Mouse (Mus musculus): ENCODE data around the gene Pcx. TPM values are rescaled to one million over a fixed set of nuclear protein-coding genes. Genes with fewer than 3 reads are reported as not detected.
A peak's percentile ranks its signal among the peaks of the same experiment; 100 is the strongest.

Gene Pcx
- 56.3 and 79.3 TPM in 2 replicates for polyA plus RNA-seq (2015; fragmentation: Nextera tagmentation; extraction: Ambion mirVana)

GRCm38 (mm10) chr19:4509986-4510963 is at the start of gene Pcx:
Pcx (plus strand) TSS chr19:4510472.
- H3K27ac ChIP-seq (replicated peaks), result peak within 1 kb of the TSS; percentile 73
- no peaks in the 10 kb centered on the region for H3K9me3 ChIP-seq (replicated peaks)
- H3K27me3 ChIP-seq, result peaks cover 15% of the 10 kb centered on the region; the same call in 1 of the 2 replicates
- peak within 1 kb of the TSS; percentile 77 for H3K9ac ChIP-seq
- H3K36me3 ChIP-seq (replicated peaks), result no peaks in the 10 kb centered on the region
- ATAC-seq (ENCODE audit: insufficient read depth), result peak; percentile 99
- peak within 1 kb of the TSS; percentile 91 for H3K4me2 ChIP-seq
- WGBS (ENCODE audit: insufficient replicate concordance), result under 1% methylated on average over 82 of the region's 82 CpGs
- peaks cover 40% of the 10 kb centered on the region for H3K4me1 ChIP-seq (replicated peaks)
- peak within 1 kb of the TSS; percentile 78 for H3K4me3 ChIP-seq (replicated peaks)

- H3K9me3 ChIP-seq (replicated peaks), result no peaks in the 10 kb centered on the region
- H3K27me3 ChIP-seq, result 0 out of 2 replicates have a peak, but pooled peaks cover 3% of the 10 kb centered on the region
- H3K27ac ChIP-seq (replicated peaks), result peak overlapping the region; percentile 61
- 24% methylated on average over 8 of the region's 8 CpGs for WGBS (ENCODE audit: insufficient replicate concordance)
- peak; percentile 78 for ATAC-seq (ENCODE audit: insufficient read depth)
- no peak overlapping the region for H3K4me3 ChIP-seq (replicated peaks)
- H3K4me1 ChIP-seq (replicated peaks), result peaks cover 11% of the 10 kb centered on the region
- no peaks in the 10 kb centered on the region for H3K36me3 ChIP-seq (replicated peaks)
- no peak overlapping the region for H3K9ac ChIP-seq
- no peak overlapping the region; the same call in 1 of the 2 replicates for H3K4me2 ChIP-seq
Observed at GRCm38 (mm10) chr19:4461981-4462380, 48.3 kb upstream of the Pcx start.

DNA sequence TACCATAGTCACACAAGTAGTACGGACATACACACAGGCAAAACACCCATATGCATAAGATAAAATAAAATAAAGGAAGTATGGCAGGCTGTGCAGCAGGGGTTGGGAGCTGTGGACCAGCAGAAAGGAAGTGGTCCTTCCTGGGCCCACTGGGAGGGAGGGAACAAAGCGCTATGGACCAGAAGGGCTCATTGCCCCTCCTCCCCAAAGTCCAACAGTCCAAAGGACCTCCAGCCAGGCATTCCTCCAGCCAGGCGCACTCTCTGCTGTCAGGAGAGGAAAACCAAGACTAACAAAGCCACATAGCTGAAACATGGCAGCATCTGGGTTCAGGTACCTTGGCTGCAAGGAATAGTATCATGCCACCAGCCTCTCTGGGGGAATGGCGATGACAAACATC is 45.6 kb upstream of the Pcx start:
- Histone ChIP-seq H3K9me3 (replicated peaks) (no peaks in the 10 kb centered on the region), H3K4me2 (no peak overlapping the region), H3K27me3 (peaks cover 1% of the 10 kb centered on the region; the same call in 1 of the 2 replicates), H3K27ac (replicated peaks) (no peak overlapping the region), H3K4me3 (replicated peaks) (no peak overlapping the region), H3K36me3 (replicated peaks) (no peaks in the 10 kb centered on the region), H3K9ac (no peak overlapping the region), H3K4me1 (replicated peaks) (peaks cover 11% of the 10 kb centered on the region)
- ATAC-seq (ENCODE audit: insufficient read depth), result no peak
- WGBS (ENCODE audit: insufficient replicate concordance), result 46% methylated on average over 4 of the region's 4 CpGs

GRCm38 (mm10) chr19:4468363-4468762 is 41.9 kb upstream of the Pcx start:
- H3K27me3 ChIP-seq, result peaks cover 26% of the 10 kb centered on the region
- peaks cover 8% of the 10 kb centered on the region; the same call in 1 of the 2 replicates for H3K4me1 ChIP-seq (replicated peaks)
- H3K36me3 ChIP-seq (replicated peaks), result no peaks in the 10 kb centered on the region
- no peak overlapping the region for H3K4me2 ChIP-seq
- WGBS (ENCODE audit: insufficient replicate concordance), result 14% methylated on average over 5 of the region's 5 CpGs
- H3K4me3 ChIP-seq (replicated peaks), result no peak overlapping the region
- no peak overlapping the region for H3K27ac ChIP-seq (replicated peaks)
- H3K9me3 ChIP-seq (replicated peaks), result no peaks in the 10 kb centered on the region
- no peak for ATAC-seq (ENCODE audit: insufficient read depth)
- H3K9ac ChIP-seq, result no peak overlapping the region

- Histone ChIP-seq H3K4me2 (no peak overlapping the region), H3K27me3 (peaks cover 76% of the 10 kb centered on the region), H3K4me1 (replicated peaks) (peaks cover 15% of the 10 kb centered on the region), H3K36me3 (replicated peaks) (no peaks in the 10 kb centered on the region), H3K4me3 (replicated peaks) (no peak overlapping the region), H3K9ac (no peak overlapping the region), H3K9me3 (replicated peaks) (no peaks in the 10 kb centered on the region), H3K27ac (replicated peaks) (no peak overlapping the region)
- no peak for ATAC-seq (ENCODE audit: insufficient read depth)
- 71% methylated on average over 5 of the region's 5 CpGs for WGBS (ENCODE audit: insufficient replicate concordance)
Observed at GRCm38 (mm10) chr19:4473549-4473948, 36.7 kb upstream of the Pcx start.

GRCm38 (mm10) chr19:4474739-4475138 is 35.5 kb upstream of the Pcx start:
- Histone ChIP-seq H3K27me3 (peaks cover 86% of the 10 kb centered on the region), H3K36me3 (replicated peaks) (no peaks in the 10 kb centered on the region)
- WGBS (ENCODE audit: insufficient replicate concordance), result 44% methylated on average over 3 of the region's 3 CpGs

DNA sequence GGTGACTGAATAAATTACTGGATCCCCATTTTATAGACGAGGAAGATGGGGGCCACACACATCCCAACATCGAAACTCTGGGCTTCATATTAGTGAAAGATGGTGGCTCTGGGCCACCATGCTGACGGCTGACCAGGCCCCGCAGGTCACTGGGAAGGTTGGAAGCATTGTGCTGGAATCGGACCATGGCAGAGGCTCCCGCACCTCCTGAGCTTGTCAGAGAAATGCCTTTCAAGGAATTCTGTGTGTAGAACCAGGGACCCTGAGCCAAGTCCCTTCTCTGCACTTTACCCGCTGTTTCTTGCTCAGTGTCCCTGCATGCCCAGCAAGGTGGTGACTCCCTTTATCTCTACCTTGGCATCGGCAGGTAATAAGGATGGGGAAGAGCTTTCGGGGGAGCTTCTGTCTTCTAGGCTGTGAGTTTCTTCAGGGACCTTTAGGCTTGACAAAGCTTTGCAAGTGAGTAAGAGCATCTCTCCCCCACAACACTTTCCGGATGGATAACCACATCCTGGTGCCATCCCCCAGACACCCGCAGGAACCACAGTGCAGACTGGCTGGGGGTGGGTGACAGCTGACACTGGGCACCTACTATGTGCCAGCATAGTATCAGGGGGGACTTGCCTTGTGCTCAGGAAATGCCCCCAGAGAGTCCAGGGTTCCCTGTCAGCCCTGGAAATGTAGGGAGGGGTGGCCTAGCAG is 34.9 kb upstream of the Pcx start:
- Histone ChIP-seq H3K36me3 (replicated peaks) (no peaks in the 10 kb centered on the region), H3K9me3 (replicated peaks) (no peaks in the 10 kb centered on the region), H3K4me3 (replicated peaks) (no peak overlapping the region), H3K27me3 (peaks cover 85% of the 10 kb centered on the region), H3K4me1 (replicated peaks) (peaks cover 15% of the 10 kb centered on the region), H3K9ac (no peak overlapping the region), H3K4me2 (no peak overlapping the region), H3K27ac (replicated peaks) (no peak overlapping the region)
- ATAC-seq (ENCODE audit: insufficient read depth), result no peak
- WGBS (ENCODE audit: insufficient replicate concordance), result 52% methylated on average over 11 of the region's 11 CpGs

More at GRCm38 (mm10) chr19:4474739-4475138, 35.5 kb upstream of the Pcx start:
- Histone ChIP-seq H3K4me1 (replicated peaks) (peaks cover 15% of the 10 kb centered on the region), H3K9ac (no peak overlapping the region), H3K4me2 (no peak overlapping the region), H3K9me3 (replicated peaks) (no peaks in the 10 kb centered on the region), H3K4me3 (replicated peaks) (no peak overlapping the region), H3K27ac (replicated peaks) (no peak overlapping the region)
- no peak for ATAC-seq (ENCODE audit: insufficient read depth)

GRCm38 (mm10) chr19:4476601-4477257 is 33.5 kb upstream of the Pcx start:
- peak overlapping the region; percentile 70 for H3K4me2 ChIP-seq
- no peaks in the 10 kb centered on the region for H3K36me3 ChIP-seq (replicated peaks)
- peak overlapping the region; percentile 45 for H3K4me3 ChIP-seq (replicated peaks)
- WGBS (ENCODE audit: insufficient replicate concordance), result 1% methylated on average over 69 of the region's 70 CpGs
- peak overlapping the region; percentile 12; the same call in 1 of the 2 replicates for H3K9ac ChIP-seq
- H3K27me3 ChIP-seq, result peaks cover 81% of the 10 kb centered on the region
- no peaks in the 10 kb centered on the region for H3K9me3 ChIP-seq (replicated peaks)
- no peak; the same call in 1 of the 2 replicates for ATAC-seq (ENCODE audit: insufficient read depth)
- peaks cover 15% of the 10 kb centered on the region for H3K4me1 ChIP-seq (replicated peaks)
- no peak overlapping the region for H3K27ac ChIP-seq (replicated peaks)

GRCm38 (mm10) chr19:4477345-4478189 is 32.7 kb upstream of the Pcx start, which contains the start of gene Syt12:
Syt12 (minus strand) TSS chr19:4477447.
- Histone ChIP-seq H3K27me3 (peaks cover 74% of the 10 kb centered on the region), H3K4me1 (replicated peaks) (peaks cover 15% of the 10 kb centered on the region), H3K9me3 (replicated peaks) (no peaks in the 10 kb centered on the region), H3K9ac (peak within 1 kb of the TSS; percentile 12; the same call in 1 of the 2 replicates), H3K36me3 (replicated peaks) (no peaks in the 10 kb centered on the region), H3K4me3 (replicated peaks) (peak within 1 kb of the TSS; percentile 45), H3K4me2 (peak within 1 kb of the TSS; percentile 70), H3K27ac (replicated peaks) (no peak within 1 kb of the TSS)
- ATAC-seq (ENCODE audit: insufficient read depth), result no peak
- 20% methylated on average over 21 of the region's 21 CpGs for WGBS (ENCODE audit: insufficient replicate concordance)

GRCm38 (mm10) chr19:4478190-4478516 is 32.1 kb upstream of the Pcx start:
- 6% methylated on average over 1 of the region's 1 CpGs for WGBS (ENCODE audit: insufficient replicate concordance)
- no peak for ATAC-seq (ENCODE audit: insufficient read depth)
- peaks cover 72% of the 10 kb centered on the region for H3K27me3 ChIP-seq

More at GRCm38 (mm10) chr19:4478190-4478516, 32.1 kb upstream of the Pcx start:
- Histone ChIP-seq H3K27ac (replicated peaks) (no peak overlapping the region), H3K4me2 (peak overlapping the region; percentile 10; the same call in 1 of the 2 replicates), H3K4me3 (replicated peaks) (no peak overlapping the region), H3K36me3 (replicated peaks) (no peaks in the 10 kb centered on the region), H3K9me3 (replicated peaks) (no peaks in the 10 kb centered on the region), H3K4me1 (replicated peaks) (peaks cover 15% of the 10 kb centered on the region), H3K9ac (no peak overlapping the region)

Data from liver, embryonic 15.5 days (tissue).